ENCODE assay signal across 25 mouse cellular contexts in genomic region chr2:11662143-11662906, GRCm38 (mm10). TPM values are rescaled to one million over a fixed set of nuclear protein-coding genes. Genes with fewer than 3 reads are reported as not detected.
DNase-seq lines count a peak whose midpoint lies in the region; ATAC-seq lines count a peak whose summit lies in the region.
"Had no signal": no experiment of that assay in that cellular context is flagged by ENCODE, and none has a peak within 500 bp of the region (broad histone marks: within the 10 kb centered on the region; RNA-seq: fewer than 3 reads in every experiment).

No protein-coding gene starts in this region.

- peak; percentile 64 for DNase-seq in A20 (ENCODE audit: low read depth, low spot score)
- DNase-seq in CD4-positive, CD25-positive, alpha-beta regulatory T cell, adult 2 months (ENCODE audit: low read depth, low spot score): peak; percentile 62
- DNase-seq in gastrocnemius, postnatal 36 days: no peak
- DNase-seq in heart, postnatal 4 days: no peak
- DNase-seq: cerebellum, adult 2 months; cerebellum, postnatal 36 days; gastrocnemius, postnatal 10 days; heart, adult 2 months; kidney, adult 9 months; kidney, postnatal 25 days; lung, adult 18-20 months; lung, postnatal 10 days; right cerebral cortex, postnatal 25 days; thymus, adult 2 months had no signal

- peak; percentile 49 for ATAC-seq in common myeloid progenitor, adult 5-6 weeks (replicated peaks; ENCODE audit: low read depth, poor library complexity, severe bottlenecking)
- ATAC-seq in monocyte, adult 5-6 weeks (replicated peaks; ENCODE audit: insufficient number of reproducible peaks, low FRiP score, low TSS enrichment, poor library complexity, severe bottlenecking): peak; percentile 46; the same call in 1 of the 2 replicates
- ATAC-seq in cerebellum, adult (ENCODE audit: insufficient number of reproducible peaks, low FRiP score, low TSS enrichment): no peak
- ATAC-seq: forebrain, embryonic 14.5 days; intestine, embryonic 15.5 days had no signal

- intact Hi-C loops in gastrocnemius, postnatal 36 days (cut with DNase I): loop anchor here (5.0 kb wide), 1 partner anchor 210 kb away; no protein-coding TSS in a partner anchor

RNA-seq across cellular contexts. Expression of gene Il2ra, which starts 19.7 kb away (rescaled TPM):
- not detected in 2 replicates for total RNA-seq in common myeloid progenitor, adult 5-6 weeks (2017)
- total RNA-seq in monocyte, adult 5-6 weeks (2017): 0.48 to 2.1 TPM (median 0.49 TPM) in 3 replicates
- total RNA-seq in gastrocnemius, postnatal 36 days (2021): under 1 TPM; 0.41 to 0.69 TPM
- not detected for total RNA-seq in heart, postnatal 4 days (2021)
- total RNA-seq: MEL had no signal

RNA-seq across cellular contexts. Expression of gene Gm17490, which starts 36.3 kb away (rescaled TPM):
- total RNA-seq in common myeloid progenitor, adult 5-6 weeks (2017): not detected in 2 replicates
- total RNA-seq in monocyte, adult 5-6 weeks (2017): not detected in 3 replicates
- not detected for total RNA-seq in gastrocnemius, postnatal 36 days (2021)
- total RNA-seq in heart, postnatal 4 days (2021): not detected
- total RNA-seq: adrenal gland, adult 18-20 months; gastrocnemius, postnatal 10 days; heart, adult 2 months; heart, postnatal 25 days; layer of hippocampus, adult 2 months; layer of hippocampus, postnatal 25 days; liver, adult 2 months; MEL had no signal

RNA-seq across cellular contexts. Expression of gene Il15ra, which starts 42.8 kb away (rescaled TPM):
- total RNA-seq in common myeloid progenitor, adult 5-6 weeks (2017): 7.6 and 20.8 TPM in 2 replicates
- 16.9 to 24.0 TPM (median 22.9 TPM) in 3 replicates for total RNA-seq in monocyte, adult 5-6 weeks (2017)
- 10 to 100 TPM; 16.5 to 27.2 TPM for total RNA-seq in gastrocnemius, postnatal 36 days (2021)
- 10 to 100 TPM; 15.6 to 20.0 TPM for total RNA-seq in heart, postnatal 4 days (2021)

RNA-seq across cellular contexts. Expression of gene Rbm17, which starts 58.4 kb away (rescaled TPM):
- total RNA-seq in common myeloid progenitor, adult 5-6 weeks (2017): 153 and 213 TPM in 2 replicates
- 123 to 141 TPM (median 133 TPM) in 3 replicates for total RNA-seq in monocyte, adult 5-6 weeks (2017)
- total RNA-seq in gastrocnemius, postnatal 36 days (2021): 10 to 100 TPM; 45.3 to 53.5 TPM
- total RNA-seq in heart, postnatal 4 days (2021): 10 to 100 TPM; 83.4 to 93.1 TPM

Comparison
In these comparisons a context has a peak if more than half of its experiments do, and no peak if none do; other contexts are left out.
1. DNase-seq: peak in A20 (single experiment) and CD4-positive, CD25-positive, alpha-beta regulatory T cell, adult 2 months (single experiment); none in gastrocnemius, postnatal 36 days (0 of 2) and heart, postnatal 4 days (single experiment).